Mouse (Mus musculus) MEL (cell line): Measurements from ENCODE around the gene Maml2. TPM values are rescaled to one million over a fixed set of nuclear protein-coding genes. Genes with fewer than 3 reads are reported as not detected.

Experiments
- DNase-seq: peaks from one replicate; pipeline ENCODE4 v3.0.0; 2011; ENCODE audit warnings: low read depth, low spot score
- H3K27ac ChIP-seq: 2 replicates; pipeline ENCODE4 v1.5.1; 2012; ENCODE audit warnings: low read depth, mild to moderate bottlenecking, control low read depth, low read length, moderate library complexity; ENCODE audit not compliant: control insufficient read depth
- H3K27me3 ChIP-seq, 2 experiments: fragments of 150-350 bp in 1 of 2; sonication (generic) in 1 of 2; 2 replicates each; pipeline ENCODE4 v1.6.1; 2012; ENCODE audit warnings: low read length in 2 of 2, mild to moderate bottlenecking in 2 of 2, improper control_type of control experiment in 1 of 2, moderate library complexity in 1 of 2; ENCODE audit not compliant: insufficient read depth in 2 of 2, control insufficient read depth in 1 of 2
- H3K36me3 ChIP-seq, 2 experiments: 2 replicates each; pipeline ENCODE4 v1.6.1; 2012 to 2014; ENCODE audit warnings: low read length in 2 of 2, improper control_type of control experiment in 1 of 2, inconsistent platforms in 1 of 2, mild to moderate bottlenecking in 1 of 2; ENCODE audit not compliant: insufficient read depth in 2 of 2, control insufficient read depth in 1 of 2
- H3K4me1 ChIP-seq, 2 experiments: fragments of 150-350 bp in 1 of 2; sonication (generic) in 1 of 2; 2 replicates each; pipeline ENCODE4 v1.6.1; 2012; ENCODE audit warnings: low read length in 2 of 2, improper control_type of control experiment in 1 of 2, mild to moderate bottlenecking in 1 of 2; ENCODE audit not compliant: insufficient read depth in 2 of 2, control insufficient read depth in 1 of 2
- H3K4me3 ChIP-seq, 2 experiments: fragments of 150-350 bp in 1 of 2; sonication (generic) in 1 of 2; 2 replicates each; pipeline ENCODE4 v1.5.1; 2012; ENCODE audit warnings: low read depth in 2 of 2, low read length in 2 of 2, mild to moderate bottlenecking in 2 of 2, moderate library complexity in 2 of 2, control low read depth in 1 of 2, improper control_type of control experiment in 1 of 2; ENCODE audit not compliant: control insufficient read depth in 1 of 2, insufficient read depth in 1 of 2
- H3K79me2 ChIP-seq: 2 replicates; pipeline ENCODE4 v1.6.1; 2012; ENCODE audit warnings: mild to moderate bottlenecking, low read length, moderate library complexity; ENCODE audit not compliant: control insufficient read depth, poor library complexity, insufficient read depth
- H3K9ac ChIP-seq: 2 replicates; pipeline ENCODE4 v1.6.1; 2012; ENCODE audit warnings: low read depth, mild to moderate bottlenecking, control low read depth, low read length, moderate library complexity; ENCODE audit not compliant: control insufficient read depth, poor library complexity, severe bottlenecking
- H3K9me3 ChIP-seq: fragments of 150-350 bp; sonication (generic); replicated peaks from 2 replicates; pipeline ENCODE4 v1.6.1; 2012; ENCODE audit warnings: mild to moderate bottlenecking, low read length, improper control_type of control experiment, moderate library complexity; ENCODE audit not compliant: insufficient read depth
- BHLHE40 ChIP-seq: IDR thresholded peaks from 2 replicates; pipeline ENCODE4 v1.6.1; 2012; ENCODE audit warnings: low read depth, mild to moderate bottlenecking, inconsistent platforms, low read length, improper control_type of control experiment, borderline replicate concordance
- CTCF ChIP-seq, 3 experiments: IDR thresholded peaks in 2 of 3; conservative IDR thresholded peaks in 1 of 3; 2 replicates each; pipeline ENCODE4 v1.5.1; 2011 to 2012; ENCODE audit warnings: low read length in 3 of 3, low read depth in 2 of 3, mild to moderate bottlenecking in 2 of 3, improper control_type of control experiment in 1 of 3, inconsistent platforms in 1 of 3, mixed read lengths in 1 of 3, moderate library complexity in 1 of 3; ENCODE audit not compliant: control insufficient read depth in 1 of 3, insufficient read depth in 1 of 3, poor library complexity in 1 of 3, severe bottlenecking in 1 of 3
- EP300 ChIP-seq, 2 experiments: IDR thresholded peaks; 2 replicates each; pipeline ENCODE4 v1.6.1; 2011; ENCODE audit warnings: improper control_type of control experiment in 2 of 2, low read length in 2 of 2, low read depth in 1 of 2, mild to moderate bottlenecking in 1 of 2
- ETS1 ChIP-seq: IDR thresholded peaks from 2 replicates; pipeline ENCODE4 v1.6.1; 2012; ENCODE audit warnings: low read depth, mild to moderate bottlenecking, inconsistent platforms, low read length, improper control_type of control experiment, moderate library complexity
- GABPA ChIP-seq: IDR thresholded peaks from 2 replicates; pipeline ENCODE4 v1.6.1; 2012; ENCODE audit warnings: low read depth, mild to moderate bottlenecking, inconsistent platforms, low read length, improper control_type of control experiment, moderate library complexity
- GATA1 ChIP-seq: IDR thresholded peaks from 2 replicates; pipeline ENCODE4 v1.6.1; 2011; ENCODE audit warnings: low read depth, low read length, improper control_type of control experiment
- JUND ChIP-seq: IDR thresholded peaks from 2 replicates; pipeline ENCODE4 v1.6.1; 2011; ENCODE audit warnings: low read depth, mild to moderate bottlenecking, improper control_type of control experiment, low read length
- MAFK ChIP-seq: IDR thresholded peaks from 2 replicates; pipeline ENCODE4 v1.6.1; 2011; ENCODE audit warnings: low read depth, mild to moderate bottlenecking, low read length, improper control_type of control experiment, borderline replicate concordance
- MAX ChIP-seq: IDR thresholded peaks from 2 replicates; pipeline ENCODE4 v1.6.1; 2011; ENCODE audit warnings: low read length, improper control_type of control experiment
- MYB ChIP-seq: IDR thresholded peaks from 2 replicates; pipeline ENCODE4 v1.6.1; 2011; ENCODE audit warnings: mild to moderate bottlenecking, low read depth, low read length, improper control_type of control experiment
- MYC ChIP-seq: IDR thresholded peaks from 2 replicates; pipeline ENCODE4 v1.6.1; 2011; ENCODE audit warnings: low read depth, mild to moderate bottlenecking, low read length, improper control_type of control experiment, moderate library complexity
- NRF1 ChIP-seq: IDR thresholded peaks from 2 replicates; pipeline ENCODE4 v1.6.1; 2014; ENCODE audit warnings: low read depth, mild to moderate bottlenecking, inconsistent platforms, low read length, improper control_type of control experiment, moderate library complexity; ENCODE audit not compliant: poor library complexity, insufficient read depth, severe bottlenecking
- POLR2A ChIP-seq, 2 experiments: IDR thresholded peaks; 2 replicates each; pipeline ENCODE4 v1.6.1; 2011 to 2012; ENCODE audit warnings: low read length in 2 of 2, mild to moderate bottlenecking in 2 of 2, control low read depth in 1 of 2, improper control_type of control experiment in 1 of 2, low read depth in 1 of 2, moderate library complexity in 1 of 2; ENCODE audit not compliant: control insufficient read depth in 1 of 2, insufficient read depth in 1 of 2, poor library complexity in 1 of 2
- POLR2AphosphoS5 ChIP-seq: IDR thresholded peaks from 2 replicates; pipeline ENCODE4 v1.6.1; 2012; ENCODE audit warnings: low read depth, borderline replicate concordance, mild to moderate bottlenecking, inconsistent platforms, low read length, moderate library complexity, mixed read lengths
- RCOR1 ChIP-seq: IDR thresholded peaks from 2 replicates; pipeline ENCODE4 v1.6.1; 2012; ENCODE audit warnings: low read depth, mild to moderate bottlenecking, inconsistent platforms, low read length, improper control_type of control experiment
- SIN3A ChIP-seq: IDR thresholded peaks from 2 replicates; pipeline ENCODE4 v1.6.1; 2012; ENCODE audit warnings: low read length, improper control_type of control experiment, inconsistent platforms
- SMC3 ChIP-seq: IDR thresholded peaks from 2 replicates; pipeline ENCODE4 v1.6.1; 2011; ENCODE audit warnings: low read depth, low read length, improper control_type of control experiment
- TAL1 ChIP-seq: IDR thresholded peaks from 2 replicates; pipeline ENCODE4 v1.6.1; 2012; ENCODE audit warnings: mild to moderate bottlenecking, inconsistent platforms, low read length, moderate library complexity, mixed read lengths
- TBP ChIP-seq: IDR thresholded peaks from 2 replicates; pipeline ENCODE4 v1.8.0; 2011; ENCODE audit warnings: low read depth, low read length, improper control_type of control experiment
- TCF12 ChIP-seq: IDR thresholded peaks from 2 replicates; pipeline ENCODE4 v1.6.1; 2014; ENCODE audit warnings: low read depth, mild to moderate bottlenecking, inconsistent platforms, low read length, improper control_type of control experiment, moderate library complexity
- UBTF ChIP-seq: IDR thresholded peaks from 2 replicates; pipeline ENCODE4 v1.6.1; 2012; ENCODE audit warnings: low read depth, mild to moderate bottlenecking, inconsistent platforms, low read length, improper control_type of control experiment, moderate library complexity, borderline replicate concordance; ENCODE audit not compliant: insufficient read depth
- USF1 ChIP-seq: IDR thresholded peaks from 2 replicates; pipeline ENCODE4 v1.6.1; 2014; ENCODE audit warnings: low read depth, mild to moderate bottlenecking, inconsistent platforms, low read length, improper control_type of control experiment, moderate library complexity
- polyA plus RNA-seq, 2 experiments: library from polyadenylated mRNA; stranded (reverse) in 1 of 2; unstranded in 1 of 2; fragments of >175 nt in 1 of 2; fragments of >200 nt in 1 of 2; gene quantifications; 2 replicates each; pipeline versions ENCODE4 v1.2.1 to v1.2.4; 2012; ENCODE audit warnings: low replicate concordance in 2 of 2, low read depth in 1 of 2; ENCODE audit not compliant: insufficient read length in 2 of 2, insufficient read depth in 1 of 2, missing spikeins in 1 of 2
- total RNA-seq: library from RNA; depleted of rRNA; stranded (reverse); fragments of 300-350 nt; gene quantifications from 2 replicates; pipeline ENCODE4 v1.2.3, GENCODE M21; 2012

Maml2 gene
- total and polyA plus RNA-seq, 3 experiments: 0.08 to 0.47 TPM; not detected in 1

DNA sequence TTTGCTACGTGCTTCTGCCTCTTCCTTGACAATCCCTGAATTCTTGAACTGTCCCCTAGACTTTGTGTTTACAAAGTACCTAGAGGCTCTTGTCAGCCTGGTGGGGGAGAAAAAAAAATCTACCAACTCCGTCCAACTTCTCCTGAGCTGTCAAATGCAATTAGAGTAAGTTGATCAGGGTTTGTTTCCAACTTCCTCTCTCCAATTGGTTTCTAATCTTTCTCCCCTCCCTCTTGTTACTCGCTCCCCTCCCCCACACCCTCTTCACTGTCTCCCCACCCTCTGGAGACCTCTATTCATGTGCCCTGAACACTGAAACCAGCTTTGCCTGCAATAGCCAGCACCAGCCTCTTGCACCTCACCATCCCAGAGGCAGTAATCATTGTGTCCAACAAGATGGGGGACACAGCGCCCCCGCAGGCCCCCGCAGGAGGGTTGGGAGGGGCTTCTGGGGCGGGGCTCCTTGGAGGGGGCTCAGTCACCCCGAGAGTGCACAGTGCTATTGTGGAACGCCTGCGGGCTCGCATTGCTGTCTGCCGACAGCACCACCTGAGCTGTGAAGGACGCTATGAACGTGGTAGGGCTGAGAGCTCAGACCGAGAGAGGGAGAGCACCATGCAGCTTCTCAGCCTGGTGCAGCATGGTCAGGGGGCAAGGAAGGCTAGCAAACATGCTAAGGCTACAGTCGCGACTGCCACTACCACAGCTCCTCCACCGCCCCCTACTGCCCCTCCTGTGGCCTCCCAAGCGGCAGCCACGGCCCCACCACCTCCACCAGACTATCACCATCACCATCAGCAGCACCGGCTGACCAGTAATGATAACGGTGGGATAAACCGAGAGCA, at the start of gene Maml2 (continued):
- TF ChIP-seq MAFK: no peak
- TF ChIP-seq UBTF: no peak
- peak; percentile 33; the same call in 1 of the 2 replicates for TF ChIP-seq RCOR1
- TF ChIP-seq MYB: no peak

DNA sequence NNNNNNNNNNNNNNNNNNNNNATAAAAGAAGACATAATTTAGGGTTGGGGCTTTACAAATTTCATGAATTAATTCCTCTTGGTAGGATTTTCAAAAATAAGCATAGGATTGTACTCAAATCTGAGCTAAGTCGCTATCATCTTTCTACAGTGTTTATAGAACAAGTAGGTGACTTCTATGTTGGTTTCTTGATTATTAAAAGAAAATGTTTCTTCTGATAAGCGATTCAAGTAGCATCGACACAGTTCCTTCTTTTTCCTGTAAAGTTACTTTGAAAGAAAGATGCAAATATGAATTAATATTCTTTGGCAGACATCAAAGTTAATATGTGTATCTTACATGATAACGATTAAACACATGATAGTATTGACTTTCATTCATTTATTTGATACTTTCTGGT, 49.7 kb upstream of the Maml2 start:
- TF ChIP-seq TBP (no peak), GATA1 (peak; percentile 85), SIN3A (peak; percentile 24; the same call in 1 of the 2 replicates), MAX (0 out of 2 replicates have a peak, but pooled peaks have one; percentile 24), EP300 (IDR thresholded peaks at IDR 0.05; ENCODE audit: low read depth in 1 of 2, low read length in 2 of 2) (peak; percentile 79 to 89), TAL1 (peak; percentile 30; the same call in 1 of the 2 replicates), SMC3 (no peak), ETS1 (peak; percentile 31; the same call in 1 of the 2 replicates), RCOR1 (peak; percentile 91), TCF12 (peak; percentile 79; the same call in 1 of the 2 replicates)
- no peak overlapping the region for H3K9ac ChIP-seq
- peak; percentile 53 for DNase-seq
- peaks cover 21 to 24% of the 10 kb centered on the region in 2 experiments for H3K4me1 ChIP-seq
- H3K79me2 ChIP-seq: peaks cover 1% of the 10 kb centered on the region
- H3K4me3 ChIP-seq: no peak overlapping the region
- H3K27ac ChIP-seq: no peak overlapping the region
- peaks cover 0 to 37% of the 10 kb centered on the region in 2 experiments; a peak in 2 of 4 replicates for H3K36me3 ChIP-seq
- no peaks in the 10 kb centered on the region for H3K9me3 ChIP-seq
- H3K27me3 ChIP-seq: no peaks in the 10 kb centered on the region

DNA sequence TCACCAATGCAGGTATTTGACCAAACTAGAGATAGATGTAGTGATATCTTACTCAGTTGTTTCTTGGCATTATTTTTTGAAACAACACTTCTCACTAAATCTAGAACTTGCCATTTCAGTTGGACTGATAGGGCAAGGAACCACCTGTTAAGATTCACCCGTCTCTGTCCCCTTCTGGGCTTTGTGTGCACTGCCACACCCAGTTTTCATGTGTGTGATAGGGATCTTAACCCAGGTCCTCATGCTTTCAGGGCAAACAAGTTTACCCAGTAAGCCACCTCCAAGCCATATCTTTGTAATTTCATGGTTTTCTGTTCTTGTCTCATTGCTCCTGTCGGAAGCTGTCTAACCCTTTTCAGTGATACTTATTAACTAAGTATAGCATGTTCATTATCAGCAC, 46.5 kb upstream of the Maml2 start:
- no peak overlapping the region for H3K4me3 ChIP-seq
- peaks cover 13 to 24% of the 10 kb centered on the region in 2 experiments for H3K4me1 ChIP-seq
- TF ChIP-seq CTCF (IDR thresholded peaks at IDR 0.05 in 2 of 3, conservative IDR thresholded peaks at IDR 0.05 in 1 of 3; ENCODE audit: control insufficient read depth in 1 of 3, insufficient read depth in 1 of 3, low read depth in 2 of 3, low read length in 3 of 3, poor library complexity in 1 of 3, severe bottlenecking in 1 of 3): no peak
- TF ChIP-seq GABPA: no peak
- peak; percentile 14; the same call in 1 of the 2 replicates for TF ChIP-seq MYB
- no peak for TF ChIP-seq USF1
- TF ChIP-seq GATA1: peak; percentile 55
- peak; percentile 73 for TF ChIP-seq RCOR1
- TF ChIP-seq POLR2AphosphoS5: no peak
- peak; percentile 53; the same call in 1 of the 2 replicates for TF ChIP-seq TCF12
- TF ChIP-seq JUND: no peak
- no peak for TF ChIP-seq NRF1
- TF ChIP-seq MYC: no peak
- peak in 1 of 2 experiments; percentile 59; a peak in 2 of 4 replicates for TF ChIP-seq EP300 (IDR thresholded peaks at IDR 0.05; ENCODE audit: low read depth in 1 of 2, low read length in 2 of 2)
- TF ChIP-seq SIN3A: peak; percentile 35
- TF ChIP-seq POLR2A (IDR thresholded peaks at IDR 0.05; ENCODE audit: control insufficient read depth in 1 of 2, insufficient read depth in 1 of 2, low read depth in 1 of 2, low read length in 2 of 2, poor library complexity in 1 of 2): no peak
- TF ChIP-seq BHLHE40: no peak
- peak; percentile 44; the same call in 1 of the 2 replicates for TF ChIP-seq ETS1
- TF ChIP-seq, all 39 proteins: peak for 7
- peaks cover 2 to 25% of the 10 kb centered on the region in 2 experiments; a peak in 3 of 4 replicates for H3K36me3 ChIP-seq
- H3K27ac ChIP-seq: no peak overlapping the region
- no peaks in the 10 kb centered on the region for H3K27me3 ChIP-seq
- H3K9me3 ChIP-seq: no peaks in the 10 kb centered on the region
- peak; percentile 62 for DNase-seq
- no peak overlapping the region for H3K9ac ChIP-seq
- peaks cover 1% of the 10 kb centered on the region; the same call in 1 of the 2 replicates for H3K79me2 ChIP-seq
